Mouse (Mus musculus): ENCODE data around the gene Ksr1.

Gene Ksr1

DNA sequence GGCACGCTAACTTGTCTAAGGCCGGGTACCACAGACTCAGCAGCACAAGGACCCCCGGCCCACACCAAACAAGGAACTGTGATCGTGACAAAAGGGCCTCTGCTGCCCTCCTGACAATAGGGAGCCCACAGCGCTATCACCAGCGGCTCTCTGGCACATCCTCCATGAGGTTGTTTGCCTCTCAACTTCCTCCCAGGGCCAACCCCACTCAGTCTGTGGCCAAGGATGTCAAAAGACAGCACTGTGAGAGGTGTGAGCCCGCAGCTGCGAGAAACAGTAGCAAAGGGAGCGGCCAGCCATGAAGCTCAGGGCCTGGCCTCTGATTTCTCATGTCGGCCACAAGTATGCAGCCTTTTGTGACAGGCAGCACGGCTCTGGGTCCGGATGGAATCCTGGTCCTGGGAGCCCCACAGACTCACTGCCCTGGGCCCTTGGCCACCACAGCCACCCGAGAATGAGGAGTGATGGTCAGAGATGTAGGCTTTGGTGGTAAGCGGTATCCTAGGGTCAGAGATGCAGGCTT, 104.2 kb downstream of the Ksr1 start:
- DNase-seq (ENCODE audit: low spot score), result no peak

DNA sequence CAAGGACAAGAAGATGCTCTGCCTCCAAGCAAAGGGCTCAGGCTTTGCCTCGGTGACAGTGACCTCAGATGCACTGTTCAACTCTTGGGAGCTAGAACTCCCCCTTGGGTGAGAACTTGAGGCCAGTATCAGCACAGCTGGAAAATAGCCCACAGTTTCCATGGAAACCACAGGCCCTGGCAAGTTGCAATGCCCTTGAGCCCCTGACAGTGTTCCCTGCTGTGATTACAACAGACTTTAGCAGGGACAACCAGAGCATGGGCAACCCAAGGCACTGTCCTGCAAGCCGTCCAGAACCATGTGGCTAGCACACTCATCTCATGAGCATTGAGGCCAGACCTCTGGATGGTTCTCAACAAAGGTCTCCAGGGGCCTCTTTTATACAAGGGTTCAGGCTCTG, 106.7 kb downstream of the Ksr1 start:
- no peak for DNase-seq (ENCODE audit: low spot score)

DNA sequence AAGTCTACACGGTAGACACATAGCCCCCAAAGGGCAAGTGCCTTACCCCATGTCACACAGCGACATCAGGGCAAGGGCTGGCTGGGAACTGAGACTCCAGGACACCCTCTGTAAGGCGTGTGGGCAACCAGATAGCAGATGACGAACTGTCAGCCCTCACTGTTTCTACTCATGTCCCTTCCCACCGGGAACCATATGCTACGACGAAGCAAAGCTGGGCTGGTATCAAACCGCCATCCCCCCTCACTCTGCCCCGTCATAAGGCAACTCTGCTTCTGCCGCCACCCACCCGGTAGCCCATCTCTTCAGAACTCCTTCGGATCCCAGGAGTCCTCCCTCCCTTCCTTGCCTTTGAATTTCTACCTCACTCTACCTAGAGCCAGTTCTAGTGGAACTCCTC, 108.7 kb downstream of the Ksr1 start:
- DNase-seq (ENCODE audit: low spot score), result no peak

DNA sequence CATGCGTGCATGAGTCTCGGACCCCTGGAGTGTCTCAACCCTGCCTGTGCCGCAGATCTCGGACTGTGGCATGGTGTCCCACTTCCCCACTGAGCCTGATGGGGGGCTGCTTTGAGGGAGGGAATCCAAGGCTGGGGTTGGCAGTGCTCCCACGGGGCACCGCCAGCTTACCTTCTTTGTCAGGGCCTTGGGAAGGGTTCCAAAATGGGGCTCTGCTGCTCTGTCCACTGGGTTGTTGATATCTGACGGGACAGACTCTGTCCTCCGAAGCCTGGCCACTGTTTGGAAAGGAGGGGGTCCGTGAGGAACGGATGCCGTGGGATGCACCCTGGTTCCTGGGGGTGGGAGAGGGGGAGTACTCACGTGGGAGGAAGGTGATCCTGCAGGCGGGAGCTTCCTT, 109.9 kb downstream of the Ksr1 start:
- DNase-seq (ENCODE audit: low spot score), result no peak

DNA sequence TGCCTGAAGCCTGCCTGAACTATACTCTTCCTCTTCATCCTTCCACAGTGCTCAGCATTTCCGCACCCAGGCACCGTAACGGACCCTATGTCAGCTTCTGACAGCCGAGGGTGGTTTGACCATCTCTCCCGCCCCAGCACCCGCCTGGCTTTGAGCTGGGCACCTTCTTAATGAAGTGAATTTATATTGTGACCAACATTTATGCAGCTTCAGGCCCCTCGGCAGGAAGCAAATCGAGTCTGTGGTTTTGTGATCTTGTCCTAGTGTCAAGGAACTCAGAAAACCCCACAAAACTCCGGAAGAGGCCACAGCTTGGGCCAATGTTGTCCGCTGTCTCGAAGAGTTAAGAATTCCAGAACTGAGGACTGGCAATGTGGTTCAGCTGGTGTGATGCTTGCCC, 112.6 kb downstream of the Ksr1 start:
- DNase-seq (ENCODE audit: low spot score), result no peak

DNA sequence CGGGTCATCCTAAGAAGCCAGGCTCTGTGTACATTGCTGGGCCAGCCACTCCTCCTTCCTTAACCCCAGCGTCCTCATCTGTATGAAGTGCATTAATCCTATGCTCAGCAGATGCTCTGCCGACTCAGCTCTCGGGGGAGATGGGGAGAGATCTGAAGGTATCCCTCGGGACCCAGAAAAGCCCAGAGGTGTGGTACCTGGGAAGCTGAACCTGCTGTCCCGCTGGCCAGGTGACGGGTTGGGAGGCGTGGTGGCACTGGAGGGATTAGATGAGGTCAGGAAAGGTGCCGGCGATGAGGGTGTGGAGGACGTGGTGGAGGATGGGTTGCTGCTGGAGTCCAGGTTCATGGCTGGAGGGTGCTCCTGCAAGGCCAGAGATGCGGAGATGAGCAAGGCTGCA, 113.2 kb downstream of the Ksr1 start:
- DNase-seq (ENCODE audit: low spot score), result no peak

DNA sequence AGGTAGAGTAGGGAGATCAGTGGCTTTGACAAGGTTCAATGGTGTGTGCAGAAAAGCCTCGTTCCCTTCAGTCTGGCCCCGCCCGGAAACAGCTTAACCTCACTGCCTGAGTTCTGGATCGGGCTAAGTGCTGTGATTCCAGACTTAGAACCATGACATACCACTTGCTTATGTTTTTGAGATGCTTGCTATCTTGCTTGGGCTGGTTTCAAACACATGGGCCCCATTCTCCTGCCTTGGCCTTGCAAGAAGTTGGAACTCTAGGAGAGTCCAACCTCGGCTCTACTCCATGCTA, 114.8 kb downstream of the Ksr1 start:
- DNase-seq (ENCODE audit: low spot score), result no peak

DNA sequence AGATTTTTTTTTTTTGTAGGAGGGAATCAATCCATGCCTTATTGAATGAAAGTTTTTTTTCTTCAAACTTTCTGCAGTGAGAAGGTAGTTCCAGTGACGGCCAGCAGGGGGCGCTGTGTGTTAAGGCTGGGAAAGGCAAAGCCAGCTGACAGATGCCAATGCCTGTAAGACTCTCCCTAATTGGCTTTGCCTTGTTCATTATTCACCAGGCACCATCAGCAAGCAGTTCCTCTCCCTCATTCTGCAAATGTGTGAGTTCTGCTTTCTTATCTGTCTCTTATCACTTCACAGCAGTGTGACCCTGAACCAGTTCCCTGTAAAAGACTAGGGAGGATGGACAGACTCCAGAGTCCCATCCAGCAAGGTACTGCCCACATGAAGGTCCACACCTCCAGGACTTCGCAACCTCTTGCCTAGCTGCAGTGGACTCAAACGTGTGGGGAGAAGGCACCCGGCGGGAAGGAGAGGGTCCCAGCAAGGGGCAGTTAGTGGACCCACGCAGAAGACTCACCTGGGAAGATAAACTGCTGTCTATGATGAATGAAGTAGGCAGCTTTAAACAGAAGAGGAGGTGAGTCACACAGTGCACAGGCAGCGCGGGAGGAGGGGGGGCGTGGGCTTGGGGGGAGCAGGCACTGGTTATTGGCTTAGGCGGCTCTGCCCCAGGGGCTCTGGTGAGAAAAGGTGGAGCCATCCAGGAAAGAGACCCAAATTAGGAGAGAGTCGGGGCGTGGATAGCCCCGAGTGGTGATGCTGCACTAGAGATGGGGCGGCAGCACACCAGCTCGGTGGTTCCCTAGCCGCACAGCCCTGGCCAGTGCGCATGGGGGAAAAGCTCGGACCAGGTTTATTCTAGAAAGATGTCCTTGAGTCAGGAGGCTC, 115.4 kb downstream of the Ksr1 start:
- peak; percentile 87 for DNase-seq (ENCODE audit: low spot score)

DNA sequence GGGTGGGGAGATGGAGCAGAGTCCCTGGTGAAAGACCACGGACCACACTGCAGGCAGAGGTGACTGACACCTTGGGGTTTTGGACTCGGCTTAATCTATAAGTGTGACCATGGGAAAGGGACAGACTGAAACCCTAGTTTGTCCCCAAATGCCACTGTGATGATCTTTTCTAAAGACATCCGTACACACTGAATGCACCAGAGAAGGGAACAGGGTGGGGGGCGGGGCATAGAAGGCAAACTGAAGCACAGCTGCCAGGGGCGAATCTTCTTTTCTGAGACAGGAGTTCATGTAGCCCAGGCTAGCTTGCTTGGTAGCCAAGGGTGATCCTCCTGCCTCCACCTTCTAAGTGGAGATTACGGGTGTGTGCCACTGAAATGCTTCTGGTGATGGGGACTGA, 122.5 kb downstream of the Ksr1 start:
- DNase-seq (ENCODE audit: low spot score), result no peak

DNA sequence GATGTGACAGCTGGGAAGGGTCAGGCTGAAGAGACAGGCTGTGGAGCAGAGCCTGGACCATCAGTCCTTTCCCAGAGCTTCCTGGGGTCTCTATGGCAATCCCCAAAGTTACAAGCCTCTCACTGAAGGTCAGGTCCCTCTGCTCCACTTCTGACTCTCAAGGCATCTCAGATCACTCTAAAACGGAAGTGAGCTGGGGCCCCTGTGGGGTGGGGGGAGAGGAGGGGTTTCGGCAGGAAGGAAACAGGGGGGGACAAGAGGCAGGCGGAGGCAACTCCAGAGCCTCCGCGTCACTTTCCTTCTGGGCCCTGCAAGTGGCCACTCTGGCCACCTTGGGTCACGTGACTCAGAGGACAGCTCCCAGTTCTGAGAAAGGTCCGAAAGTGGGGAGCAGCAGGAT, 122.9 kb downstream of the Ksr1 start:
- no peak for DNase-seq (ENCODE audit: low spot score)

DNA sequence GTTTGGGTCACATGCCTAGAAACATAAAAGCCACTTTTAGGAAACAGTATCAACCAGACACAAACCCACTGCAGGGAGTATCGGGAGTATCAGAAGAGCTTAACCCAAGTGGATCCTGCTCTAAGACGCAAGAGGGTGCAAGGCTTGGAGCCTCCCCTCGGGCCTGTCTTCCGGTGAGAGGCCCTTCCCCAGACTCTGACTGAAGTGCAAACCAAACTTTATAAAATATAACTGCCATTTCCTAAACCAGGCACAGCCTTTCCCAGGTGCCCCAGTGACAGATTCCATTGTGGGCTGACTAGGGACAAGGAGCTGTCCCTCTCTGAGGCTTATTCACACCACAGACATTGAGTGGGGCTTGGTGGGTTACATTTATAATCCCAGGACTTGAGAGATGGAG, 123.4 kb downstream of the Ksr1 start:
- no peak for DNase-seq (ENCODE audit: low spot score)

DNA sequence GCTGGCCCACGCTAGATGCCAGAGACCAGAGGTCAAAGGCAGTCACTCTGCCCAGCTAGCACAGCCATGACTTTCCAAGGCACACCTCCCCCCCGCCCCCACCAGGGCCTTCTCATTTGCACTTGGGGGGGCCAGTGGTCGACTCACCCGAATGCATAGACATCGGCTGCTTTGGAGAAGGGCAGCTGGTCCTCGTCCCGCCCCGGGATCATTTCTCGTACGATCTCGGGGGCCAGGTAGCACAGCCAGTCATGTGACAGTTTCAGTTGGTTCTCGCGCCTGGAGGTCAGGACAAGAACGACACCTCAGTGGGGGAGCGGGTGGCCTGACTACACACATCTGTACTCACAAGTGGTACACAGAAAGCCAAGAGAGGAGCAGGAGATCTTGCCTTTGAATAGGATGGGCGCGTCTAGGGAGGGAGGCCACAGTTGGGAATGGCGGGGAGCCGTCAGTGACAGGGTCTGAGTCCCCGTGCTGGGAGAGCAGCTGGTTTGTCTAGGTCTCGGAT, 125.6 kb downstream of the Ksr1 start:
- no peak for DNase-seq (ENCODE audit: low spot score)

DNA sequence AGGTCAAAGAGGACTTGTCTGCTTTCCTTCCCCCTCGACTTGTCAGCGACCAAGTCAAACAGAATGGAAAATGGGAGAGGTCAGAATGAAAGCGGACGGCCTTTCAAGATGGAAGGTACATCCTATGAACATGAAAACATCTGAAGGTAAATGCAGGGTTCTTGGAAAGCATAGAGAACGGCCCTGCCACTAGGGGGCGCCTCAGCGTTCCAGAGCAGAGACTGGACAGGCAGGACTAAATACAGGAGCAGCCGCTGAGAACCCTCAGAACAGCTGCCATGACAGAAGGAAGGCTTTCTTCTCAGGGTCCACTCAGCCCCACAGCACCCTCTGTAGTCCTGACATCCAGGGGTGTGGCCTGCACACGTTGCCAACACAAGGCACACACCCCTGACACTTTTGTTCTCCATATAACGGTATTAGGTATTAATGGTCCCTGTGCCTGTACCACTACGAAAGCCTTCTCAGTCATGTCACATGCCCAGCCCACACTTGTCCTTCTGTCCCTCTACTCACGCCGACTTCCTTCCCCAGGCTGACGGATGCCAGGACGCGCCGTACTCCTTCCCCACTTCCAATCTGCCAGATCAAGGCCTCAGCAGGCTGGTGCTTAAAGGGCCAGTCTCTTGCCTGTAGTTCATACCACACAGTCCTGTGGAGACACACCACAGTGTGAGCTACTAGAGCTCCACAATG, 126.2 kb downstream of the Ksr1 start:
- DNase-seq (ENCODE audit: low spot score), result peak; percentile 54

DNA sequence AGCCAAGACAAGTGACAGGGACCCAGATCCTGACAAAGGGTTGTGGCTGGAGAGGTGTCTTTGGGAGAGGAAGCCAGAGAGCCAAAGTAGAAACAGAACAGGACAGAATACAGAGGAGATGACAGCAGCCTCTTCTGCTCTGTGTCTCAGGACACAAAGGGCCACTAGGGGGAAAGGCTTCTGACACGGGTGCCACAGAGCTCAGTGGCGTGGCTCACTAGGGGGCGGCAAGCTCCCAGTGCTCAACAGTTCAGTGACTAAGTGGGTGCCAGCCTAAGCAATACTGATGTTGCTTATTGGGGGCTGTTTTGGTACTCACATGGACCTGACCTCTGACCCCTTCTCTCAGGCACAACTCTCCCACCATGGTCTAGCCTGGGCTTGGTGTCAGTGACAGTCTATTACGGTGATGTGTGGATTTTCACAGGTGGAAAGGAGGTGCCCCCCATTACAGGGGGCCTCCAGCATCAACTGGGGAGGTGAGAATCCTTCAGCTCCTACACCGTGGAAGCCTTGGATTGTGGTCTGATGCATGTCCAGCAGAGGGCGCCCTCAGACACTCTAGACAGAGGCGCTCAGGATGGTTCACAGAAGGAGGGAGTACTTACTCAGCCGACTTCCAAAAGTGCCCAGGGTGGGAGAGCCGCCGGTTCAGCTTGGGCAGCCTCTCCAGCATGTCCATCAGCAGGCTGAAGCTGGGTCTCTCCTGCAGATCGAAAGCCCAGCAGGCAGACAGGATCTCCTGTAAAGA, 127.1 kb downstream of the Ksr1 start:
- peak; percentile 77 for DNase-seq (ENCODE audit: low spot score)

DNA sequence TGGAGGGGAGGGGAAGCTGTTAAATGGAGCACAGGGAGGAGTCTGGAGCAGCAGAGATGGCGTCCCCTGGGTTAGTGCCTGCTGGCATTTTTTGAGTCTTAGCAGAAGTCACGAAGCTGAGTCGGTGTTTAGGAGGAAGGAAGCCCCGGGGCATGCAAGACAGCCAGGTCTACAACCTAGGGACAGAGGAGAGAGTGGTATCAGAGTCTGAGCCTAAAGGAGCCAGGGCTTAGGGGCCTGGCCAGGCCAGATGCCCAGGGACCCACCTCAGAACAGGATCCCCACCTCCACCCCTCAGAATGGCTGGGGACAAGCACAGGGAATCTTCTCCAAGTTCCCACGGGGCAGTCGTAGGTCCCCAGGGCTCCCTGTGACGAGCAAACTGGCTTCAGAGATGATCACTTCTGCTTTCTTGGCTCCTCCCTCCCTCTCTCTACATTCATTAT, 129.0 kb downstream of the Ksr1 start:
- no peak for DNase-seq (ENCODE audit: low spot score)

DNA sequence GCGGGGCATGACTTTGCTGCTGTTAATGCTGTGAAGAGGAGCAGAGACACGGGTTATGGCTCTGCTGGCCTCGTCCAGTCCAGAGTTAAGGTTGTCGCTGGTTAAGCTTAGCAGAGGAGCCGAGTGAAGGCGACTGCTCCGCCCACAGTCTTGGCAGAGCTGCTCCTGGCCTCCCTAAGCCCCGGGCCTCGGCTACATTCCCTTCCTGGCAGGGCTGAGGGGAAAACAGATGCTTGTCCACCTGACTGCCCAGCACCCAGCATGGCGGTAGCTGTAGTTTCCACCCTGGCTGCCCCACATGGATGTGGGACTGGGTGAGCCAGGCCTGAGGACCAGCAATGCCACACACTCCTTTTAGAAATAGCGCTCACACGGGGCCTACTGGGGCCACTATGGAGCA, 130.0 kb downstream of the Ksr1 start:
- DNase-seq (ENCODE audit: low spot score), result no peak

DNA sequence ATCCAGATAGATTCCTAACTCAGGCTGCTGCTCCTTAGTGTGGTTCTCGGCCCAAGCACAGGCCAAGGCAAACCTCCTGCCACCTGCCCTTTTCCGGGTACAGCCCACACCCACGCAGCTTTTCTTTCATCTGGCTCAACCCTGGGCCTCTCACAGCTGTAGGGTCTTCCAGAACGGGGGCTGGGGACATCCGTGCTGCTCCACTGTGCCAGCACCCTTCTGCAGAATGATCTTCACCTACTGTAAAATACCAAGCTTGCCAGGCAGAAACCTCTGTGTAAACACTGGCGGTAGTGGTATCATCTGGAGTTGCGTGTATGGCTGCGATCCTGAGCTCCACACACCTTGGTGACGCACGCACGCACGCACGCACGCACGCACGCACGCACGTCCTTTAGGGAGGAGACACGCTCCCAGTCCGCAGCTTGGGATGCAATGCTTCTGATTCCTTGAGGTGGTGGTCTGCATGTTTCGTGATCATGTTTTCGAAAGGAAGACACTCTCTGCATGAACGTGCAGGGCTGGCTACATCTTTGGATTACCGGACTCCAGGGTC, 130.5 kb downstream of the Ksr1 start:
- DNase-seq (ENCODE audit: low spot score), result no peak

DNA sequence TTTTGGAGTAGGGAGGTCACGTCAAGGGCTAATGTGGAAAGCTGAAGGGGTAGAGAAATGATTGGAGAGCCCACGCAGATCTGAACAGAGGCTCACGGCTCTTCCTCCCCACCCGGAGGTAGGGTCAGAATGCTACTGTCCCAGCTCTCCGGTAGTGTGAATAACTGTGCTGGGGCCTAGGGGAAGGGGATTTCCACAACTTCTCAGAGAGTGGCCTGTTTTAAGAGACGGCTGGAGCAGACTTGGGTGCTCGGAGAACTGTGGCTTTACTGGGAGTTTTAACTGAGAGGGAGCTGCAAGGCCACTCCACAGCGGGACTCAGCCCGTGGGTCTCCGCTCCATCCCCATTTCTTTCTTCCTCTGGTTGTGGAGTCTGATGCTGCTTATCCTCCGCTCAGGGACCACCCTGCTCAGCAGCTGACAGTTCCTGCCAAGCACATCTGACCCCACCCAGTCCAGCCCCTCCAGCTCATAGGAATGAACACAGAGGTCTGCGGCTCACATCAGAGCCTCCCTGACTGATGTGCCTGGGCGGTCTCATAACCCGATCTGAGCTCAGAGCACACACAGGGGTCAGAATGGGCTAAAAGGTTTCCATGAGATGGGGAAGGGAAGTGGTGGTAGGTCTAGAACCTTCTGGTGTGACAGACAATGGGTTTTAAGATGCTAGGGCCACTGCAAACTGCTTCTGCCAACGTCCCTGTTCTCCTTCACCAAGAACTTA, 131.4 kb downstream of the Ksr1 start:
- no peak for DNase-seq (ENCODE audit: low spot score)

DNA sequence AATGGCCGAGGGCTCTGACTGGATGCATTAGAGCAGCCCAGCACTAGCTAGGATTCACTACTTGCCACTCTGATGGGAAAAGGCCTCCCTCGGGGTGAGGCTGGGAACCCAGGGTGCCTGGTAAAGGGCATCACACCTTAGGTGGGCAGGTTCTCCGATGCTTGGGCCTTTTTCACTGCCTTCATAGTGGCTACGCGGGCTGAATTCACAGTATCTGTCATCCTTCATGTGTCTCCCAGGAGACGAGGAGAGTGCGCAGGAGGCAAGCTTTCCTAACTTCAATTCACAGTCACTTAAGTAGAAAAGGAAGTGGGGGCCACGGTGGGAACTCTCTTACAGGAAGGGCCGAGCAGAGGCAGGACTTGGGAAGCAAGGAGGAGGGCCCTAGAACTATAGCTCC, 132.4 kb downstream of the Ksr1 start:
- DNase-seq (ENCODE audit: low spot score), result no peak

DNA sequence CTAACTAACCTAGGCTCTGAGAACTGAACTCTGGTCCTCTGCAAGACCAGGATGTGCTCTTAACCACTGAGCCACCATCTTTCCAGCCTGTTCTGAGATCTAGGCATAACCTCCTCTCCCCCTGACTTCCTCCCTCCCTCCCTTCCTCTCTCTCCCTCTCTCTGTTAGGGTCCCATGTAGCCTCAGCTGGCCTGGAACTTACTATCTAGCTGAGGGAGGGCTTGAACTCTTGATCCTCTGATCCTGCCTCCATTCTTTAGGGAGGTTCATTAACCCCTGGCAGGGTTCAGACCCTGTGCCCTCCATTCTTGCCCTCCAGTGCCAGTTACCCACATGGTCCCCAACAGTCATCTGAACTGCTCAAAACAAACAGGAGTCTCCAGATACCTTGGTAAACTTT, 133.2 kb downstream of the Ksr1 start:
- DNase-seq (ENCODE audit: low spot score), result no peak

DNA sequence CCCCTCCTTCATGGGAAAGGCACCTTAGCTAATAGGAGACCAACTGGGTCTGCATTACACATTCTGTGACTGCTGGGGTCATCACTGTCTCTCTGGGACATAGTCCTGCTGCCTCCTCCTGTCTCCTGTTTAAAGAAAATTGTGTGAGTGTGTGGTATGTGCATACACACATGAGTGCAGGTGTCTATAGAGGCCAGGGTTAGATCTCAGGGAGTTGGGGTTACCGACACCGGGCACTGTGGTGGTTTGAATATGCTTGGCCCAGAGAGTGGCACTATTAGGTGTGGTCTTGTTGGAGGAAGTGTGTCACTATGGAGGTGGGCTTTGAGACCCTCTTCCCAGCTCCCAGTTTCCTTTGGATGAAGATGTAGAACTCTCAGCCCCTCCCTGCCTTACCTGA, 133.7 kb downstream of the Ksr1 start:
- no peak for DNase-seq (ENCODE audit: low spot score)

DNA sequence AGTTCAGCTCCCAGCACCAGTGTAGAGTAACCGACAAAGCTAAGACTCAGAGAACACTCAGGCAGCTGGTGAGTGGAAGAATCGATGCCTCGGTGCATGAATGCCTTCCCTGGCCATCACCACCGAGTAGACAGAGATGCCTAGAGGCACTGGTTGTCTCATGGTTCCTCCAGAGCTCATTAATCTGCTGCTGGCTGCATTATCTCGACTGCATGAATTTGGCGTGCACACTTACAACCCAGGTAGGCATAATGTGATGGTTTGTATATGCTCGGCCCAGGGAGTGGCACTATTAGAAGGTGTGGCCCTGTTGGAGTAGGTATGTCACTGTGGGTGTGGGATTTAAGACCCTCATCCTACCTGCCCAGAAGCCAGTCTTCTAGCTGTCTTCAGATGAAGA, 137.3 kb downstream of the Ksr1 start:
- DNase-seq (ENCODE audit: low spot score), result no peak

Data from layer of hippocampus, adult 11-12 months (tissue).